Mouse (Mus musculus) neural tube, embryonic 11.5 days (tissue): ENCODE measurements at regions not wholly inside any gene's neighbourhood (a gene's known extent, or its start where the extent isn't known, plus 50 kb on each side); places are given as distances from the start of the nearest gene placed in this dataset.

Source experiments
- ATAC-seq: fragments of 200-750 bp; cut with Nextera tagmentation; 2 replicates; pipeline ENCODE4 v1.8.0; 2017; ENCODE audit warnings: moderate number of reproducible peaks, mild to moderate bottlenecking, moderate TSS enrichment, moderate library complexity; ENCODE audit not compliant: insufficient read depth, low FRiP score, low TSS enrichment
- DNase-seq: peaks from one replicate; pipeline ENCODE4 v3.0.0-alpha.2; 2015; ENCODE audit warnings: low spot score
- H3K27ac ChIP-seq: fragments of 300-500 bp; sonication (generic); 2 replicates; pipeline ENCODE4 v1.5.1; 2014; ENCODE audit warnings: low read depth, mild to moderate bottlenecking, low read length
- H3K27me3 ChIP-seq: fragments of 300-500 bp; sonication (generic); 2 replicates; pipeline ENCODE4 v1.6.1; 2014; ENCODE audit warnings: mild to moderate bottlenecking, low read length, mixed read lengths; ENCODE audit not compliant: control insufficient read depth, insufficient read depth
- H3K36me3 ChIP-seq: fragments of 300-500 bp; sonication (generic); 2 replicates; pipeline ENCODE4 v1.6.1; 2014; ENCODE audit warnings: mild to moderate bottlenecking, low read length, moderate library complexity, mixed read lengths; ENCODE audit not compliant: control insufficient read depth, insufficient read depth
- H3K4me1 ChIP-seq: fragments of 300-500 bp; sonication (generic); 2 replicates; pipeline ENCODE4 v1.6.1; 2014; ENCODE audit warnings: low read length, mixed read lengths; ENCODE audit not compliant: control insufficient read depth, insufficient read depth
- H3K4me2 ChIP-seq: fragments of 300-500 bp; sonication (generic); 2 replicates; pipeline ENCODE4 v1.6.1; 2014; ENCODE audit warnings: low read depth, mild to moderate bottlenecking, moderate library complexity
- H3K4me3 ChIP-seq: fragments of 300-500 bp; sonication (generic); 2 replicates; pipeline ENCODE4 v1.5.1; 2014; ENCODE audit warnings: low read depth, low read length
- H3K9ac ChIP-seq: fragments of 300-500 bp; sonication (generic); 2 replicates; pipeline ENCODE4 v1.6.1; 2014; ENCODE audit warnings: mild to moderate bottlenecking, low read length
- H3K9me3 ChIP-seq: fragments of 300-500 bp; sonication (generic); 2 replicates; pipeline ENCODE4 v1.6.1; 2016; ENCODE audit warnings: low read length; ENCODE audit not compliant: control insufficient read depth
- WGBS: fragments of 180-500 bp; shearing (Covaris S2); extraction: QIAGEN DNeasy Blood & Tissue Kit; methylation state at CpG from one replicate; pipeline ENCODE4 v1.1.7; 2014; 5-methylcytosine and 5-hydroxymethylcytosine counted together

GRCm38 (mm10) chr8:100206557-100207349 is 790.5 kb upstream of the Cdh8 start:
- DNase-seq = no peak
- 58% methylated on average over 2 of the region's 2 CpGs for WGBS
- H3K4me2 ChIP-seq = no peak overlapping the region
- H3K36me3 ChIP-seq = no peaks in the 10 kb centered on the region
- no peaks in the 10 kb centered on the region for H3K9me3 ChIP-seq
- no peak overlapping the region for H3K27ac ChIP-seq
- no peaks in the 10 kb centered on the region for H3K4me1 ChIP-seq
- H3K4me3 ChIP-seq = no peak overlapping the region
- H3K27me3 ChIP-seq = no peaks in the 10 kb centered on the region
- H3K9ac ChIP-seq = no peak overlapping the region
- ATAC-seq = no peak

GRCm38 (mm10) chr8:100193228-100193627 is 777.0 kb upstream of the Cdh8 start:
- DNase-seq = no peak
- no peaks in the 10 kb centered on the region for H3K36me3 ChIP-seq
- no peak overlapping the region for H3K4me2 ChIP-seq
- no peak overlapping the region for H3K4me3 ChIP-seq
- no peak overlapping the region for H3K27ac ChIP-seq
- H3K9ac ChIP-seq = no peak overlapping the region
- WGBS = 91% methylated on average over 2 of the region's 2 CpGs
- no peaks in the 10 kb centered on the region for H3K4me1 ChIP-seq
- no peaks in the 10 kb centered on the region for H3K9me3 ChIP-seq
- H3K27me3 ChIP-seq = no peaks in the 10 kb centered on the region
- ATAC-seq = no peak

- Histone ChIP-seq H3K9ac (no peak overlapping the region), H3K36me3 (no peaks in the 10 kb centered on the region), H3K27ac (no peak overlapping the region), H3K4me2 (no peak overlapping the region), H3K9me3 (no peaks in the 10 kb centered on the region), H3K27me3 (no peaks in the 10 kb centered on the region), H3K4me1 (no peaks in the 10 kb centered on the region), H3K4me3 (no peak overlapping the region)
- ATAC-seq = no peak
- DNase-seq = no peak
- WGBS = 88% methylated on average over 2 of the region's 2 CpGs
Measured at GRCm38 (mm10) chr8:100190698-100191097, 774.4 kb upstream of the Cdh8 start.

GRCm38 (mm10) chr8:100187976-100188375 is 771.7 kb upstream of the Cdh8 start:
- H3K9me3 ChIP-seq = no peaks in the 10 kb centered on the region
- WGBS = 74% methylated on average over 3 of the region's 3 CpGs
- DNase-seq (no peak), ATAC-seq (no peak)
- H3K36me3 ChIP-seq = no peaks in the 10 kb centered on the region
- H3K4me3 ChIP-seq = no peak overlapping the region
- no peaks in the 10 kb centered on the region for H3K27me3 ChIP-seq
- H3K9ac ChIP-seq = no peak overlapping the region
- no peaks in the 10 kb centered on the region for H3K4me1 ChIP-seq
- H3K27ac ChIP-seq = no peak overlapping the region
- no peak overlapping the region for H3K4me2 ChIP-seq

GRCm38 (mm10) chr8:100176502-100176901 is 760.2 kb upstream of the Cdh8 start:
- Histone ChIP-seq H3K4me1 (no peaks in the 10 kb centered on the region), H3K27me3 (no peaks in the 10 kb centered on the region), H3K4me3 (no peak overlapping the region), H3K27ac (no peak overlapping the region), H3K4me2 (no peak overlapping the region), H3K9ac (no peak overlapping the region), H3K9me3 (no peaks in the 10 kb centered on the region), H3K36me3 (no peaks in the 10 kb centered on the region)
- ATAC-seq (no peak), DNase-seq (no peak)
- 87% methylated on average over 1 of the region's 1 CpGs for WGBS

GRCm38 (mm10) chr8:100145411-100145810 is 729.1 kb upstream of the Cdh8 start:
- Histone ChIP-seq H3K27ac (no peak overlapping the region), H3K9me3 (no peaks in the 10 kb centered on the region), H3K4me3 (no peak overlapping the region), H3K36me3 (no peaks in the 10 kb centered on the region), H3K4me1 (no peaks in the 10 kb centered on the region), H3K4me2 (no peak overlapping the region), H3K9ac (no peak overlapping the region), H3K27me3 (no peaks in the 10 kb centered on the region)
- DNase-seq (no peak), ATAC-seq (no peak)
- 97% methylated on average over 1 of the region's 1 CpGs for WGBS

GRCm38 (mm10) chr8:100144124-100144680 is 727.9 kb upstream of the Cdh8 start:
- H3K9me3 ChIP-seq = no peaks in the 10 kb centered on the region
- H3K27ac ChIP-seq = no peak overlapping the region
- 79% methylated on average over 5 of the region's 5 CpGs for WGBS
- no peaks in the 10 kb centered on the region for H3K27me3 ChIP-seq
- H3K4me2 ChIP-seq = no peak overlapping the region
- no peak for ATAC-seq
- no peak for DNase-seq
- no peak overlapping the region for H3K4me3 ChIP-seq
- no peak overlapping the region for H3K9ac ChIP-seq
- no peaks in the 10 kb centered on the region for H3K36me3 ChIP-seq
- H3K4me1 ChIP-seq = no peaks in the 10 kb centered on the region

GRCm38 (mm10) chr8:100104412-100105365 is 688.4 kb upstream of the Cdh8 start:
- no peak overlapping the region for H3K27ac ChIP-seq
- no peaks in the 10 kb centered on the region for H3K27me3 ChIP-seq
- no peaks in the 10 kb centered on the region for H3K36me3 ChIP-seq
- no peaks in the 10 kb centered on the region for H3K9me3 ChIP-seq
- no peak overlapping the region for H3K4me3 ChIP-seq
- H3K4me2 ChIP-seq = no peak overlapping the region
- ATAC-seq (peak; percentile 74), DNase-seq (peak; percentile 52)
- no peak overlapping the region for H3K9ac ChIP-seq
- 44% methylated on average over 11 of the region's 11 CpGs for WGBS
- H3K4me1 ChIP-seq = no peaks in the 10 kb centered on the region
